Mouse (Mus musculus): Measurements from ENCODE around the gene Gm42420. TPM values are rescaled to one million over a fixed set of nuclear protein-coding genes. Genes with fewer than 3 reads are reported as not detected.

Gm42420 gene
- polyA plus RNA-seq, 1 experiment: not detected

- 77% methylated on average over 6 of the region's 6 CpGs for WGBS
- TF ChIP-seq CTCF (IDR thresholded peaks at IDR 0.05; ENCODE audit: control insufficient read depth, insufficient read depth, low read length) (no peak), POLR2A (IDR thresholded peaks at IDR 0.05; ENCODE audit: borderline replicate concordance, control insufficient read depth, low read depth, low read length) (no peak)
- no peaks in the 10 kb centered on the region; the same call in 1 of the 2 replicates for H3K4me1 ChIP-seq (ENCODE audit: control insufficient read depth, insufficient read depth, low read length)
Measured at GRCm38 (mm10) chr6:39559276-39559939, 26.1 kb upstream of the Gm42420 start.

GRCm38 (mm10) chr6:39562166-39563015 lies 23.2 kb upstream of the Gm42420 start:
- no peak for TF ChIP-seq POLR2A (IDR thresholded peaks at IDR 0.05; ENCODE audit: borderline replicate concordance, control insufficient read depth, low read depth, low read length)
- TF ChIP-seq CTCF (IDR thresholded peaks at IDR 0.05; ENCODE audit: control insufficient read depth, insufficient read depth, low read length): peak; percentile 39; the same call in 1 of the 2 replicates
- 20% methylated on average over 23 of the region's 23 CpGs for WGBS
- peak overlapping the region; percentile 71 for H3K27ac ChIP-seq (ENCODE audit: control insufficient read depth, insufficient read depth, low read depth, low read length, poor library complexity)
- no peaks in the 10 kb centered on the region; the same call in 1 of the 2 replicates for H3K4me1 ChIP-seq (ENCODE audit: control insufficient read depth, insufficient read depth, low read length)
- peak overlapping the region; percentile 60 for H3K4me3 ChIP-seq (replicated peaks; ENCODE audit: control insufficient read depth, low read depth, low read length)

More at GRCm38 (mm10) chr6:39559276-39559939, 26.1 kb upstream of the Gm42420 start:
- Histone ChIP-seq H3K4me3 (replicated peaks; ENCODE audit: control insufficient read depth, low read depth, low read length) (no peak overlapping the region), H3K27ac (ENCODE audit: control insufficient read depth, insufficient read depth, low read depth, low read length, poor library complexity) (no peak overlapping the region)

GRCm38 (mm10) chr6:39567528-39567927 lies 18.0 kb upstream of the Gm42420 start:
- H3K4me3 ChIP-seq (replicated peaks; ENCODE audit: control insufficient read depth, low read depth, low read length): no peak overlapping the region
- 0 out of 2 replicates have a peak, but pooled peaks have one; percentile 17 for TF ChIP-seq CTCF (IDR thresholded peaks at IDR 0.05; ENCODE audit: control insufficient read depth, insufficient read depth, low read length)
- TF ChIP-seq POLR2A (IDR thresholded peaks at IDR 0.05; ENCODE audit: borderline replicate concordance, control insufficient read depth, low read depth, low read length): no peak
- H3K27ac ChIP-seq (ENCODE audit: control insufficient read depth, insufficient read depth, low read depth, low read length, poor library complexity): no peak overlapping the region
- H3K4me1 ChIP-seq (ENCODE audit: control insufficient read depth, insufficient read depth, low read length): no peaks in the 10 kb centered on the region; the same call in 1 of the 2 replicates
- 12% methylated on average over 5 of the region's 5 CpGs for WGBS

DNA sequence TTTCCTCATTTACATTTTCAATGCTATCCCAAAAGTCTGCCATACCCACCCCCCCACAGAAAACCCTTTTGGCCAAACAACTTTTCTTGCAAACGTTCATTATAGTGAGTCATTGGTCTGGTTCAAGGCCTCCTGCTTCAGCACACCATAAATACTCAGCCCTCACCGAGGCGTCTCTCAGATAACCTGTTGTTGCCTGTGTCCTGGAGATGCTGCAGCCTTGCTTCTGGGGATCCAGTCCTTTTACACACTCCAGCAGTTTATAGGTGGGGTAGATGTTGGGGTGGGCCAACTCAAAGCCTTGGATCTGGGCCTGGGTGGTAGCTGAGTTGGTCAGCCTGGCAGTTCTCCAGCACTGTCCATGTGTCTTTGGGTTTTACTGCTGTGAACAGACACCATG lies 15.1 kb upstream of the Gm42420 start:
- Histone ChIP-seq H3K27ac (ENCODE audit: control insufficient read depth, insufficient read depth, low read depth, low read length, poor library complexity) (no peak overlapping the region), H3K4me3 (replicated peaks; ENCODE audit: control insufficient read depth, low read depth, low read length) (no peak overlapping the region), H3K4me1 (ENCODE audit: control insufficient read depth, insufficient read depth, low read length) (no peaks in the 10 kb centered on the region; the same call in 1 of the 2 replicates)
- 69% methylated on average over 3 of the region's 3 CpGs for WGBS
- TF ChIP-seq CTCF (IDR thresholded peaks at IDR 0.05; ENCODE audit: control insufficient read depth, insufficient read depth, low read length) (no peak), POLR2A (IDR thresholded peaks at IDR 0.05; ENCODE audit: borderline replicate concordance, control insufficient read depth, low read depth, low read length) (no peak)

- peak within 1 kb of the TSS; percentile 75 for H3K4me3 ChIP-seq (replicated peaks; ENCODE audit: control insufficient read depth, low read depth, low read length)
- peak within 1 kb of the TSS; percentile 90 for H3K27ac ChIP-seq (ENCODE audit: control insufficient read depth, insufficient read depth, low read depth, low read length, poor library complexity)
- H3K4me1 ChIP-seq (ENCODE audit: control insufficient read depth, insufficient read depth, low read length): no peaks in the 10 kb centered on the region; the same call in 1 of the 2 replicates
- WGBS: under 1% methylated on average over 49 of the region's 49 CpGs
- TF ChIP-seq POLR2A (IDR thresholded peaks at IDR 0.05; ENCODE audit: borderline replicate concordance, control insufficient read depth, low read depth, low read length) (peak; percentile 87; the same call in 1 of the 2 replicates), CTCF (IDR thresholded peaks at IDR 0.05; ENCODE audit: control insufficient read depth, insufficient read depth, low read length) (0 out of 2 replicates have a peak, but pooled peaks have one; percentile 27)
Measured at GRCm38 (mm10) chr6:39573791-39574554, 11.6 kb upstream of the Gm42420 start, which contains the start of gene Adck2. Gene Adck2 (plus strand): TSS chr6:39573873.

DNA sequence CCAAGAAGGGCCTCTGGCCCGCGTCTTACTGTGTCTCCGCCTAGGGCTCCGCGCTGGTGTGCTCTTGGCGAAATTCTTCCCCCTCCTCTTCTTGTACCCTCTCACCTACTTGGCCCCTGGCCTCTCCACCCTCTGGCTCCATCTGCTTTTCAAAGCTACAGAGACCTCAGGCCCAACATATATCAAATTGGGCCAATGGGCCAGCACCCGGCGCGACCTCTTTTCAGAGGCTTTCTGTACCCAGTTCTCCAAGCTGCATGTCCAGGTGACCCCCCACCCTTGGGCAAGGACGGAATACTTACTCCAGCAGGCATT lies 11.0 kb upstream of the Gm42420 start:
- 40% methylated on average over 10 of the region's 10 CpGs for WGBS
- no peak for TF ChIP-seq CTCF (IDR thresholded peaks at IDR 0.05; ENCODE audit: control insufficient read depth, insufficient read depth, low read length)
- no peak for TF ChIP-seq POLR2A (IDR thresholded peaks at IDR 0.05; ENCODE audit: borderline replicate concordance, control insufficient read depth, low read depth, low read length)
- no peak overlapping the region for H3K27ac ChIP-seq (ENCODE audit: control insufficient read depth, insufficient read depth, low read depth, low read length, poor library complexity)
- H3K4me1 ChIP-seq (ENCODE audit: control insufficient read depth, insufficient read depth, low read length): no peaks in the 10 kb centered on the region; the same call in 1 of the 2 replicates
- H3K4me3 ChIP-seq (replicated peaks; ENCODE audit: control insufficient read depth, low read depth, low read length): peak overlapping the region; percentile 75

GRCm38 (mm10) chr6:39574951-39575350 lies 10.6 kb upstream of the Gm42420 start:
- 69% methylated on average over 7 of the region's 7 CpGs for WGBS
- TF ChIP-seq POLR2A (IDR thresholded peaks at IDR 0.05; ENCODE audit: borderline replicate concordance, control insufficient read depth, low read depth, low read length) (no peak), CTCF (IDR thresholded peaks at IDR 0.05; ENCODE audit: control insufficient read depth, insufficient read depth, low read length) (no peak)
- Histone ChIP-seq H3K4me1 (ENCODE audit: control insufficient read depth, insufficient read depth, low read length) (no peaks in the 10 kb centered on the region; the same call in 1 of the 2 replicates), H3K4me3 (replicated peaks; ENCODE audit: control insufficient read depth, low read depth, low read length) (no peak overlapping the region), H3K27ac (ENCODE audit: control insufficient read depth, insufficient read depth, low read depth, low read length, poor library complexity) (no peak overlapping the region)

Measured in bone marrow, adult 2 months (tissue).